Mouse (Mus musculus): Measurements from ENCODE around the gene Arsb.

The Arsb gene

DNA sequence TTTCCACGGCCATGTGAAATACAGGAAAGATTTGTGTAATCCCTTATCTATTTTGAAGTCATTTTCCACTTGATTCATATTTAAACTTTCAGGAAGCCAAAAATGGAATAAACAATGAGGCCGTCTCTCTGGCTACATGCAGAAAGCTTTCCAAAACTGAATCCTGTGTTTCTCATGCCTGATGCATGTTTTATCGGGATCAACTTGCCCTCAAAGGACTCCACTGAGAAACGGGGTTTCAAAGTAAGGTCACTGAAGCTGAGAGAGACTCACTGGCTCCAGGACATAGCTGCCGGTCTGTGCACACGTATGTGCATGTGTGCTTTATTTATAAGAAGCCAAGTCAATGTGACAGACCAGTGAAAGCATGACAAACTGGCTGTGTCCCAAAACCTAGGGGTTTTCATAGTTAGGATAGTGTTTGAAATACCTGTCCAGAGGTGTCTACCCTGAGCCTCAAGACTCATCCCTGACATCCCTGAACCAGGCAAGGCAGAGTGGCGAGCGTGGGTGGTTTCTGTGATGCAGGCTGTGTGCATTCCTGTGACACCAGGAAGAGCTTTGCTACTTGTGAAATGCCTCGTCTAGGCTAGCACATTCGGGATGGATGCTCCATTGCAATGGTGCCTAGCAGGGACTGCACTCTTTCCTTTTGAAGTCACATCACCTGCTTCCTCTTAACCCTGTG lies 75.5 kb downstream of the Arsb start:
- no peak for DNase-seq (ENCODE audit: low read depth)

DNA sequence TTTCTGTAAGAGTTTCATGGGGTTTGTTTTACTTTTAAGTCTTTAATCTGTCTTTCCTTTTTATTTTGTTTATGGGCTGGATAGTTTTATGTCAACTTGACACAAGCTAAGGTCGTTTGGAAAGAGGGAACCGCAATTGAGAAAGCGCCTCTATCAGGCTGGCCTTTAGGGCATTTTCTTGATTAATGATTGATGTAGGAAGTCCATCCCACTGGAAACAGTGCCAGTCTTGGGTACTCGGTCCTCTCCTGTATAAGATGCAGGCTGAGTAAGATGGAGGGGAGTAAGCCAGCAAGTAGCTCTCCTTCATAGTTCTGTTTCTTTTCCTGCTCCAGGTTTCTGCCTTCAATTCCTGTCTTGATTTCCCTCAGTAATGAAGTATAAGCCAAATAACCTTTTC lies 76.2 kb downstream of the Arsb start:
- DNase-seq (ENCODE audit: low read depth) = no peak

DNA sequence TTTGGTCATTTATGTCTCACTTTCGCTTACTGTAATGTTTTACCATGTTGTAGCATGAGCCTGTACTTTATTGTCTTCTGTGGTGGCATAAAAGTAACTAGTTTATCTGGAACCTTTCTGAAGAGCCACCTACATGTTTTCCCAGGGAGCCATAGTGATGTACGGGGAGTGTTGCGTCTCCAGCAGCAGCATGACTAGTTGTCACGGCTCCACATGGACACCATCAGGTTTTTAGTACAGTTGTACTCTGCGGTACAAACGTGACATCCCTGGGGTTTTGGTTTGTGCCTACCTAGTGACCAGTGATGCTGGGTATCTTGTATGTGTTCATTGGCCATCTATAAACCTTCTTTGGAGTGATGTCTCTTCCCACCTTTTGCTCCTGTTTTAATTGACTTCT lies 77.2 kb downstream of the Arsb start:
- DNase-seq (ENCODE audit: low read depth) = no peak

DNA sequence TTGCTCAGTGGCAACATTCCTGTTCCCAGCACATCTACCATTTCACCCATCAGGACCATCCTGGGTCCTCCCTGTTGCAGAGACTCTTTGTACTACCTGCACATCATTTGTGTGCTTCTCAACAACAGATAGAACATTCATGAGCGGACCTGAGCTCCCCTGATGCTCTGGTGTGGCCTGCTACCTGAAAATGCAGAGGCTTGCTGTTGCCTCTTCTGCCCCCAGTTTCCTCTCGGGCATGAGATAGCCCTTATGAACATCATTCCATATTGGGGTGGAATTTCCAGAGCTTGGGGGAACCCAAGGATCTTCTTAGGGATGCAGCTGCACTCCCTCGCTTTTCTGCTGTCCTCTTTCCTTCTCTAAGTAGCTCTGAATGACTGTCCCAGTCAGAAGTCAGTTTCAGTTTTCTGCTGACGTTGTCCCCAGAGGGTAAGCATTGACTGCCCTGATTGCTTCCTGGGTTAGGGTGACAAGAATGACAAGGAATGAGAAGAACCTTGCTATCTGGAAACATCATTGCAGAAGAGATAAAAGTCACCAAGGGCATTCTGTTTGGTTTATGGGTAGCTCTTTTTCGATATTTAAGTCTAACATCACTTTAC lies 78.4 kb downstream of the Arsb start:
- DNase-seq (ENCODE audit: low read depth) = no peak

DNA sequence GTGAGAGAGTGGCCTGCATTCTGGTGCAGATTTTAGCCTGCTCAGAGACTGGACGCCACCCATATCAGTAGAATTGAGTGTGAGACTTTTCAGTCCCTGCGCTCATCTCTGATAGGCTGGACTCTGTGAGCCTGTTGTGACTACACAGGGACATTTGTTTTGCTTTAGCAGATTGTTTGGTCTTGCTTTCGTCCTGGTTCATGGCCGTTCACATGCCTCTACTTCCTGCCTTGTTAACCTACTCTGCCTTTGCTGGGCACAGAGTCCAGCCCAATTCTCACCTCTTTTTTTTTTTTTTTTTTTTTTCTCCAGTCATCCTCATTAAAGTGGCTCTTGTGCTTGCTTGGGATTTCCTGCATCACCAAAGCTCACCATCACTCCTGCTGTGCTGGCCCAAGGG lies 79.2 kb downstream of the Arsb start:
- no peak for DNase-seq (ENCODE audit: low read depth)

DNA sequence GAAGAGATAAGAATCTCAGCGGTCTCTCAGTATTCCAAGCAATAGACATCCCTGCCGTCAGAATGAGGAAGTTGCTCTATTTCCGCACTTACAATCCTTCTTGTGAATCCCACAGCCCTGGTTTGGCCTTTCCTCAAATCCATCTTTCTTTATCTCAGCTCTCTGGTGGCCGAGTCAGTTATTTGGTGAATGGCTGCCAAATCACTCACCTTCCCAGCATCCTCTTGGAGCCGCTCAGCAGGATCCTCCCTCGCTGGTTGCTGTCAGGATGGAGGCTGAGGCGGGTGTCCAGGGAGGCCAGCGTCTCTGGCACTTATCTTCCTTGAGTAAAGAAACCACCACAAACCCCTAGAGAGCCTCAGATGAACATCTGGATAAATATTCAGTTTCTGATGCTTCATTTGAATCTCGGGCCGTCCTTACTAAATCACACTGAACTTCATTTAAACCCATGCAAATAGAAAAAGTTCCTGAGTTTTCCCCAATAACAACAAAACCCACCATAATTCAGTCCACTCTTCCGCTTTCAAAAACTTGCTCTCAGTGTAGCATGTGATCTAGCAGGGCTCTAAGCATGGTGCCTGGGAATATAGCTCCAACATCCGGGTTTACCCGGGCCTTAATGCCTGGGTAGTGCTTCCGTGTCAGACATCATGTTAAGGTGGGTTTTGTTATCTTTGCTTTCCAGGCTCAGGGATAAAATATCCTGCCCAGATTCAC lies 81.1 kb downstream of the Arsb start:
- no peak for DNase-seq (ENCODE audit: low read depth)

DNA sequence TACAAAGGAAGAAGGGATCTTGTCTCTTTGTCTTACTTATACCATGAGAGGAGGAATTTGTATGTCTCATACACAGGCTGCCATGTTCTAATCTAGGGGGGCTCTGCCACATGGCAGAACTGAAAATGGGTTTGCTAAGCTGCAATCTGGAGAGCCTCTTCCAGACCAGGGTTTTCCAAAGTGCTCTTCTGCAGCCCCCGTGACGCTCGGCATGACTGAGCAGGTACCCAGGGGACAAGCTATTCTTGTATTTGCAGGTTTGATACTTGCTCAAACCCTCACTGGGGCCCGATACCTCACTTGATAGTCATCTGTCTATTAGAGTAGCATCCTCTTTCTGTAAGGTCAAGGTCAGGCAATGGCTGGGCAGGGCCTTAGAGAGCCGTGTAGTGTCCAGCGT lies 82.3 kb downstream of the Arsb start:
- DNase-seq (ENCODE audit: low read depth) = no peak

DNA sequence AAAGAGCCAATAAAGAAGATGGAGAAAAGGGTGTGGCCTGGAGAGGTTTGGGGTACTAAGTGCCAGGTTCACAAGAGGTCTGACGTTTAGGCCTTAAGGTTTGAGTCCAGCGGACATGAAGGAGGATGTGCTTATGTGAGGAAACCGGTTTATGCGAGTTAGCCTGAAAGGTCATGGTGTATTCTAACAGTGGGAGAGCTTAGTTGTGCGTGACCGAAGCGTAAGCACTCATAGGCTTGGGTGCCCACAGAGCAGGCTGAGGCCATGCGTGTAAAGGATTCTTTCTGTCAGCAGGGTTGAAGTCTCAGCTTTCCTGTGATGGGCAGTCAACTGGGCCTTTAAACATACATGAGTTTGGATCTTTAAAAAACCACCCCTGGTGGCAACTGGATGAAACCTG lies 82.9 kb downstream of the Arsb start:
- DNase-seq (ENCODE audit: low read depth) = no peak

DNA sequence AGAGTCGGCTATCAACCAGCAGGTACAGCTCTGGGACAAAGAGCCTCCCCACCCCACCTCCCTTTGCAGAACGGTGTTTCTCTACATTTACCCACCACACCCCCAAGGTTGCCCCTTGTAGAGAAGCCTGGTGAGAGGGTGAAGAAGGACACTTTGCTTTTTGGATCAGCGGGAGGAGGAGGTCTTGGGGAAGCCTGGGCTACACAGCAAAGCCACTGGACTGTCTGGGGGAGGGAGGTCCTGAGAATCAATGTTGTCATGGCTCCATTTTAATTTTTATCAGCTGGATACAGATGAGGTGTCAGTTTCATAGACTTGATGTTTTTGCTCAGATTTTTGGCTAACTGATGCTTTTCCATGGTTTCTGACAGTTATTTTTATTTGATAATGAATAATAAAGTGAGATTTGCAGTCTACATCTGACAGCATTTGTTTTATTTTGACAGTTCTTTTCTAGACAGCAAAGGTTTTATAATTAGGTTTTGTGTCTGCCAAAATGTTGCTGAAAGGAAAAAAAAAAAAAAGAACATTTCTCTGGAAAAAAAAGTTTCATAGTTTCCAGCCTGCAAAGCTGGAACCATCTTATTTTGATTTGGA lies 83.6 kb downstream of the Arsb start:
- DNase-seq (ENCODE audit: low read depth) = no peak

DNA sequence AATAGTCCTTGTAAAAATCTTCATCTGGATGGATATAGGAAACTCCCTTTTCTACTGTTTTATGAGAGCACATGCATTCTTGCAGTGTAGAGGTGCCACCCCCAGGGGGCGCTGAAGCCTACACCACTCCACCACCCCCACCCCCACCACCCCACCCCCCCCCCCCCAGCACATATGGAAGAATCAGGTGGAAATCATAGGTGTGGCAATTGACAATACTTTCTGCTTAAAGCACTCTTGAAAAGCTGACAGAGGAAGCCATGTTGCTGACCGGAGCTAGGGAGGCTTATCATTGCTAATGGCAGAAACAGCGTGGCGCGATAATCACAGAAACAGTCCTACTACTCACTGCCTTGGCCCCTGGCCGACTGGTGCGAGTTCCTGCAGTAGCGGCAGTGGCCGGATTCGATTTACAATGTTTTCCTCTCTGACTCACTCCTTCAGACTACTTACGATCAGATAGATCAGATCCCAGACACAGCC lies 84.3 kb downstream of the Arsb start:
- no peak for DNase-seq (ENCODE audit: low read depth)

DNA sequence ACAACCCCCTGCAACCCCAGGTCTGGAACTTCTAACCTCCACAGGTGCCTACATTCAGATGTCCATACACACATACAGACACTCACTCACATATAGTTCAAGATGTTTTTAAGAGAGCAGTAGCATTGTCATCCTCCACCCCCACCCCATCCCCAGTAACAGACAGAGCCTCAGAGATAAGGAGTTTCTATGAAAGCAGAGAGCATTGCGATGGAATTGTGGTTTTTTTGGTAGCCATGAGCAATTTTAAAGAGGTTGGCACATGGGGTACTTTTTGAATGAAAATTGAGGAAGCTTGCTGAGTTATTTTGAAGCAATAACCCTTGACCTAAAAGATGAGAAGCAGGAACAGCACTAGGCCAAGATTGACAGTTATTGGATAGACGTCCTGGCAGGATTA lies 89.8 kb downstream of the Arsb start:
- DNase-seq (ENCODE audit: low read depth) = no peak

DNA sequence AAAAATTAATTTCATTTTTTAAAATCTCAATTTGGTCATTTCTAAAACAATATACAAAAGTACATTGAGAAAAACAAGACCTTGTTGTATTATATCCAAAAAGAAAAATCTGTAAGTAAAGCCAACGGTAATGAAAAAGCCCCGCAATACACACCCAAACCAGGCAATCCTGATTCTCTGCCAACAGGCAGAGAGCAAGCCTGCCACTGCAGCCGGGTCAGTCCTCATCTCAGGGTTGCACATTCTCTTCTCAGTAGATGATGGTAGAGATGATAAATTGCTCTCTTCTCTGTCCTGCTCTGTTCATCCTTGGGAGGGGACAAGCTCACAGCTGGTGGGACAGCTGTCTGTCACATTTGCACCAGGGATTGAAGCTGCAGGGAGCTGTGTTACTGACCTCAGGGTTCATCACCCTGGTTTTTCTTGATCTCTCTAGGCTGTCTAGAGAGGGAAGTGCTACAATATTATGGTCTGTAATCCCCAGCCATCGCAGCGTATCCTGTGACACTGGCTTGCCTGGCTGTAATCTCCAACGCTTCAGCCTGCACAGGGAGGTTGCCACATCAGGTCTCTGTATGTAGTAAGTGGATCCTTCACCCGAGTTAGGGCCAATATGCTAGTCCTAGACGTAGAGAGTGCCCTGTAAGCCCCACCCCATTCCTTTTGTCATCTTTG lies 92.8 kb downstream of the Arsb start:
- DNase-seq (ENCODE audit: low read depth) = no peak

DNA sequence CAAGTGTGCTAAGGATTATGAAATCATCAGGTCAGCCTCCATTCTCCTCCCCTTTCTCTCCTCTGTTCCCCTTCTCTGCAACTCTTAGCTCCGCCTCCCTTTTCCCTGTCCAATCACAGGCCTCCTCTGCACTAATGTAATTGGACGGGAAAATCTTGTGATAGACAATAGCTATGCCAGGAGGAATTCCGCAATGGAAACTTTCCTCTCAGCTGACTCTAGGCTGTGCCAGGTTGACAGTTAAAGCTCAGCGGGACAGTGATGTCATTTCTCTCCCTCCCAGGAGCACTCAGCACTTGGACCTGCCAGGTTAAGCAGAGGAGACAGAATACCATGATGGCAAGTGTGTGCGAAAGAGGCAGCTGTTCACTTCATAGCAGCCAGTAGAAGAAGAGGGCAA lies 95.2 kb downstream of the Arsb start:
- no peak for DNase-seq (ENCODE audit: low read depth)

DNA sequence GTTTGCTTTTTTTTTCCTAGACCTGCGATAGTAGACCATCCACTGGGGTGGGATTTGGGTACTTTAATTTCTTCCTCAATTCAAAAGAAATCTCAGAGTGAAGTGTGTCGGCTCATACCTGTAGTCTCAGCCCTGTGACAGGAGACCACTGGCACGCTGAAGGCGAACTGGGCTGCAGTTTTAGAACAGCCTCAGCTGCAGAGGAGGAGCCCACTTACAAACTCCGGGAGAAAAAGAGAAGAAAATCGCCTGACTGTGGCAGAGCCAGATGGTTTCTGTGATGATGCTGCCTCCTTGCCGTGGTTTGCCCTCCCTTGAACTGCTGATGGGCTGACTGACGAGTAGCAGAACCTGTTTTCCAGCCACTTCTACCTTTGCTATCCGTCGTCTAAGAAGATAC lies 100.3 kb downstream of the Arsb start:
- DNase-seq (ENCODE audit: low read depth) = no peak

DNA sequence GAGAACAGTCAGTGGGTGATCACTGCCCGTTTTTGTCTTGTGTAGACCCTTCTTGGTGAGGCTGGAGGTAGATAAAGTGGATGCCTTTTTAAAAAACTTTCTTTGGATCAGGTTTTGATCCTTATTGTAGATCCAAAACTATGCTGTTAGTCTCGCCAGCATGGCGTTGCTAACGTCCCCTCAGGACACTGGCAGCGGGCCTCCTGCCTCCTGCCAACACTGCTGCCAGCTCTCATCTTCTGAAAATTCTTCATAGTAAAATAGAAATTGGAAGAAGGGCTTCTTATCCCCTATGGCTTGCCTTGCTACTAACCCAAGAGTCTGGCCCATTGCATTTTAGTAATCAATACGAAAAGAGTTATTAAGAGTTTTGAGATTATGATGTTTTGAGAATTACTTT lies 101.2 kb downstream of the Arsb start:
- DNase-seq (ENCODE audit: low read depth) = no peak

DNA sequence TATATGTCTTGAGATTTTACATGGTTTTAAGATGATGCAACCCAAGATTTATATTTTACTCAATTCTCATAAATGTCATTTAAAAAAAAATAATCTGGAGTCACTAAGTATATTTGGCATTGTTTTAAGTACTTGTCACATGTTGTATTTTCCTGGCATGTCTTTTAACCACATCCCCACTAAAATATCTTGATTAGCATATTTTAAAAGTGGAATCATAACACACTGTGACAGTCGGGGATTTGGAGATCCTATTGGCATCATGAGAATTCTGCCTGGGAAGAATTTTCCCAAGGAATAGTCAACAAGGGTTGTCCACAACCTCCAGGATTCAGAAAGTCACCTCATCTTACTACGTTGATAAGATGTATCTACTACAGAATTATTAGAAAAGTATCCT lies 106.5 kb downstream of the Arsb start:
- peak; percentile 60 for DNase-seq (ENCODE audit: low read depth)

DNA sequence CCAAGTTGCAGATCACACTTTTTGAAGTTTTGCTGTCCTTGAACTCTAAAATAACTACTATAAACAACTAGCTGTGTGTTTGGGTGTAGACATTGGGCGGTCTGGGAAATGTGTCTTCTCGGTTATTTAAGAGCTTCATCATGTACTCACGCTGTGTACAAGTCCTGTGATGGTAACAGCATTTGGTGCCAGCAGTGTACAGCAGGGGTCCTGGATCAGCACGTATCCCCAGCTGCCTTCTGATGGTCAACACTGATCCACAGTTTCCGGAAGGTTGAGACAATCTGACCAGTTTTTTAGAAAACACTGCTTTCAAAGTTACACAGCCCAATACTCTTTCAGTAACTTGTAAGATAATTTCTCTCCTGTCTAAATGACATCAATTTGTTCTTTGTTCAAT lies 108.0 kb downstream of the Arsb start:
- no peak for DNase-seq (ENCODE audit: low read depth)

DNA sequence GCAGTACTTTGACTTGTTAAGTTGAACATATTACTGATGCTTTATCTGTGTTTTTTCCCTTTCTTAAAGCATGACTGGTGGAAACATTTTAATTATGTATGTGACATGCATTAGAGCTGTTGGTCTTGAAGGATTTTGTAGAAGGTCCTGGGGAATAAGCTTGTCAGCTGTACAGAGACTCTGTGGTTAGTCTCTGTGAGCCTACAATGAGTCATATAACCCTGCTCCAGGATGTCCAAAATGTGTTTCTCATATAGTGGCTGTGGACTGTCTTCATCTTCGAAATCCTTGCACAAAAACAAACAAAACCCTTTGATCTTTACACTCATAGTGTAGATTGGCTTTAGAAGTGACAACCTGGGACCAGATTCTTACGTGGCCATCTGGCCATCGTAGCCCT lies 110.7 kb downstream of the Arsb start:
- no peak for DNase-seq (ENCODE audit: low read depth)

DNA sequence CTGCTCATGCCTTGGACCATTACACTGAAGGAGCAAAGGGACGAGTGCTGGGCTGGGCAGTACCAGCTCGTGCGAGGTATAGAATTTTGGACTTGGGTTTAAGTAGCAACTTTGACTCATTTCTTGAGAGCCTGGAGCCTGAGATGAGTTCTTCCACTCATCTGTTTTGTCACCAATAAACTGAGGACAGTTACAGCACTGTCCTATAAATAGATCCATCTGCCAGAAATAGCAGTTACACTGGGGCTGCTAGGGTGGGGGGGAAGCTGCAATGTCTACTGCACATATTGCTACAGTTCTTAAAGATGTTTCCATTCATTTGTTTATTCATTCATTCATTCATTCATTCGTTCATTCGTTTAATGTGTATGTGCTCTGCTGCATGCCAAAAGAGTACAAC lies 115.6 kb downstream of the Arsb start:
- DNase-seq (ENCODE audit: low read depth) = no peak

DNA sequence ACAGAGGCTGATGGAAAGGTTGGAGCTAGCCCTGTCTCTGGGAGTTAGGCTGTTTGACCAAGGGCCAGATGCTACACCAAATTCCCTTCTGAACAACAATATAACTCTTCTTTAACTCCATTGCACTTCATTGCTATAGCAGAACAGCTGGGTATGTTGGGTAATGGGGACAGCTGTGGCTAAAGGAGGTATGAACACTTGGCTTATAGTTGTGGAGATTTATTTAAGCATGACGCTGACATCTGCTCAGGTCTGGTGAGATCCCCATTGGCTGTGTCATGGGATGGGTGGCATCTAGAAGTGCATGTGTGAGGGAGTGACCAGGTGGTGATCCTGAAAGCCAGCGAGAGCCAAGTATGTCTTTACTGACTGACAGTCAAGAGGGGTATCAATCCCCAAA lies 116.8 kb downstream of the Arsb start:
- DNase-seq (ENCODE audit: low read depth) = no peak

DNA sequence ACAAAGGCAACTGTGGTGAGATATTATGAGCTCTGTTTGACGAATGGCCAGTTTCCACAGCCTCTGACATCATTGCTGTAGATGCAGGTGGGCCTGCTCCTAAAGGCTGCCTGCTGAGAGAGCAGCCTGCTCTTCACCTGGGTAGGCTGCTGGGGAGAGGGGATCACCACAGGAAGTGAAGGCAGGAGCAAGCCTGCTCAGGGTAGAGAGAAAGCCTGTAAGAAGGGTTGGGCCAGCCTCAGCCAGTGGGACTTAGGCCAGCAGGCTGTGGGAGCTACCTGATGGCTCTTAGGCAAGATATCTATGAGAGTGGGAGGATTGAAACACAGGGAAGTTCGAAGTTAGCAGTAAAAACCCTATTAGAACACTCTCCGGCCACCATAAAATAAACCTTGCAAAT lies 117.5 kb downstream of the Arsb start:
- no peak for DNase-seq (ENCODE audit: low read depth)

DNA sequence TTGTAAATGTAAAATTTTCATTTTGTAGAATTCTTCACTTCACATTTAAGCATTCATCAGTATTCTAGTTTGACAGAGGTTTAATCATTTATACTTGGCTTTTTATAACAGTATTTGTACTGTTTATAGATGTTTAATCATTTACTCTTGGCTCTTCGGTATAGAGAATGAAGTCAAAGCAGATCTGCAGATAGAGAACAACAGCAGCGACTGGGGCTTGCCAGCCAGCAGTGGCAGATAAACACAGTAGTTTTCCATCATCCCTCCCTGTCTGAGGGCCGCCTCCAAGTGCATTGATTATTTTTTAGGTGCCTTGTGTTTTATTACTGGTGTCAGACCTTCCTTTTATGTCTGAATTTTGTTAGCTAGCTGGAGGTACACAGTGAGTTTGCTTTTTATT lies 118.6 kb downstream of the Arsb start:
- DNase-seq (ENCODE audit: low read depth) = no peak

DNA sequence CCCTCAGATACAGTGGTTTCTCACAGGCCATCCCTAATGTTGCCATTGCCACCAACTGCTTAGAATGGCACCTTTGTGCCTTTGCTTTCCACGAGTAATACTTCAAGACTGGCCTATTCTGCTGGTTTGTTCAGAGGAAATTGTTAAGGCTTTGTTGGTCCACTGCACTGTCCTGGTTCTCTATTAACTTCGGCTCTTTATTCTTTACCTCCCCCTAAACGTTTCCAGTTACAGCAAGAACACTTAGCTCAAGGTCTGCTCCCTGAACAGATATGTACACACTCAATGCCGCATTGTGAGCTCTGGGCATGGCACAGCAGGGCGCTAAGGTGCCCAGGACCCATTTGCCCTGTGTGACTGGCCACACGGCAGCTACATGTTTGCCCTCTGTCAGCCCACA lies 119.8 kb downstream of the Arsb start:
- DNase-seq (ENCODE audit: low read depth) = no peak
